Mouse (Mus musculus) lung, adult 18-20 months (tissue): ENCODE results near the gene Gga3.

Source experiments
- DNase-seq, 2 experiments: peaks; one replicate each; pipeline ENCODE4 v3.0.0; 2022; ENCODE audit warnings: mixed read lengths in 2 of 2

The Gga3 gene

GRCm38 (mm10) chr11:115555717-115556116, 48.1 kb downstream of the Gga3 start:
- DNase-seq, result no peak

GRCm38 (mm10) chr11:115552783-115553182, 51.1 kb downstream of the Gga3 start:
- DNase-seq, result no peak

GRCm38 (mm10) chr11:115543571-115543970, 60.3 kb downstream of the Gga3 start:
- DNase-seq, result no peak

- no peak for DNase-seq
Measured at GRCm38 (mm10) chr11:115538045-115538444, 65.8 kb downstream of the Gga3 start.

GRCm38 (mm10) chr11:115536856-115537568, 66.8 kb downstream of the Gga3 start:
- DNase-seq, result no peak

GRCm38 (mm10) chr11:115536038-115536681, 67.7 kb downstream of the Gga3 start, which contains the start of gene Sumo2:
TSS of gene Sumo2 (minus strand) at chr11:115536276.
- DNase-seq, result peak; percentile 97 to 98

- peak; percentile 55 to 57 for DNase-seq
Measured at GRCm38 (mm10) chr11:115535401-115536037, 68.3 kb downstream of the Gga3 start.

- DNase-seq, result no peak
Measured at GRCm38 (mm10) chr11:115534759-115535371, 69.0 kb downstream of the Gga3 start.
